Mouse (Mus musculus) olfactory bulb, adult 2 months (tissue): ENCODE data around the gene Smim8.

Experiments
- CTCF ChIP-seq: fragments of 200-500 bp; IDR thresholded peaks from 2 replicates; pipeline ENCODE4 v1.5.1; 2012; ENCODE audit warnings: low read depth, mild to moderate bottlenecking, low read length, moderate library complexity; ENCODE audit not compliant: insufficient read depth
- POLR2A ChIP-seq: fragments of 200-500 bp; IDR thresholded peaks from 2 replicates; pipeline ENCODE4 v1.6.1; 2012; ENCODE audit warnings: mild to moderate bottlenecking, low read depth, low read length, moderate library complexity; ENCODE audit not compliant: insufficient read depth

DNA sequence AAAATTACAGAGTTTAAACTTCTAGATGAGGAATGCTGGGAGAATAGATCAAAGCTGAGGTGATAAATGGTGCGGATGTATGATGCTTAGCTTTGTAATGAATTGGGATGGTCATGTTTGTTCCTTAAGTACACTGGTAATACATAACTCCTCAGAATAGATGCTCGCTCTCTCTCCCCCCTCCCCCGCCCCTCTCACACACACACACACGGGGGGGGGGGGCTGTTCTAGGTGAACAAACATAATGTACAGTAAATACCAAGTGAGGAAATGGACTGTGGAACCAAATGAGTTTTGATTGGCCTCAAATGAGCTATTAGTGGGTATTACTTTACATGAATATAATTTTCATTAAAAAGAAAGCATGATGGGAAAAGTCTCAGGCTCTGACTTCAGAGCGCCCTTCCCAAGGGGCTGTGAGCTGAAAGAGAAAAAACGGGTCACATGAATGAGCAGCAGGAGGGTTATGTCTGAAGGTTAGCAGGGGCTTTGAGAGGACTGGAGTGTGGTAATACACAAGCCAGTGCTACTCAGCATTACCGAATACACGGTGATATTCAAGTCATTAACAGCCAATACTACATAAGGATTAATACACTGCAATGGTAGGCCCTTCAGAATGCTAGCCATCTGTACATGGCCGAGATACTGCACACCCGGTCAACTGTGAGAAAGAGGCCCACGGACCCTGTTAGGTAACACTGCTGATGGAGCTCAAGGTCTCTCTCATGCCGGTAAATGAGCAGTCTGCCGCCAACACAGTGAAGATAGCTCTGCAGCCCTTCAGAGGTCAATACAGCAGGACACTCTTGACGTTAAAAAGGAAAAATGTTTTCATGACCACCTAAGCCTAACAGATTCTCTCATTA, 23.2 kb upstream of the Smim8 start:
- TF ChIP-seq POLR2A, result no peak
- no peak for TF ChIP-seq CTCF
